Mouse (Mus musculus) splenic B cell, adult 2 months (primary cell): ENCODE results near the gene Mylk2.
A peak's percentile ranks its signal among the peaks of the same experiment; 100 is the strongest.

ENCODE experiments used
- DNase-seq: peaks from one replicate; pipeline ENCODE4 v3.0.0-alpha.2; 2011; ENCODE audit warnings: low read depth, low spot score
- H3K27me3 ChIP-seq: 2 replicates; pipeline ENCODE4 v1.6.1; 2012; ENCODE audit warnings: mild to moderate bottlenecking, low read length, moderate library complexity, mixed read lengths; ENCODE audit not compliant: control insufficient read depth, poor library complexity, insufficient read depth, severe bottlenecking
- H3K36me3 ChIP-seq: 2 replicates; pipeline ENCODE4 v1.6.1; 2012; ENCODE audit warnings: mild to moderate bottlenecking, low read length, moderate library complexity, mixed read lengths; ENCODE audit not compliant: control insufficient read depth, poor library complexity, insufficient read depth, severe bottlenecking

The Mylk2 gene

DNA sequence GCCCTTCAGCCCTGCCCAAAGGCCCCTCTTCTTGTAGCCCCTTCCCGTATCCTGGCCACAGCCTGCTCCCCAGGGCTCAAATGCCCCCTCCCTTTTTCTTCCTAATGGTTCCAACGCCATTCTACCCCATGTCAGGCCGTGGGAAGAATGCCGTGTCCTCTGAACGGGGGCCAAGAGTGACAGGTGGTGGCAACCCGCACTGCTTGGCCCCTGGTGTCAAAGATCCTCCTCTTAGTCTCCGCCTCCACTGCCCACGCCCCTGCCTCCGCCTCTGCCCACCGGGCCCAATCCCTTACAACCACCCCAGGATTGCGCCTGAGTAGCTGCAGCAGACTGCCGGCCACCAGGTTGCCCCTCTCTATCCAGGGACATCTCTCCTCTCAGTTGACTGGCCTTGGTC, at the start of gene Mylk2:
Mylk2 (plus strand) TSS at position 322 of the 400 bp plus-strand sequence.
- DNase-seq = no peak
- Histone ChIP-seq H3K36me3 (no peaks in the 10 kb centered on the region; the same call in 1 of the 2 replicates), H3K27me3 (no peaks in the 10 kb centered on the region; the same call in 1 of the 2 replicates)

DNA sequence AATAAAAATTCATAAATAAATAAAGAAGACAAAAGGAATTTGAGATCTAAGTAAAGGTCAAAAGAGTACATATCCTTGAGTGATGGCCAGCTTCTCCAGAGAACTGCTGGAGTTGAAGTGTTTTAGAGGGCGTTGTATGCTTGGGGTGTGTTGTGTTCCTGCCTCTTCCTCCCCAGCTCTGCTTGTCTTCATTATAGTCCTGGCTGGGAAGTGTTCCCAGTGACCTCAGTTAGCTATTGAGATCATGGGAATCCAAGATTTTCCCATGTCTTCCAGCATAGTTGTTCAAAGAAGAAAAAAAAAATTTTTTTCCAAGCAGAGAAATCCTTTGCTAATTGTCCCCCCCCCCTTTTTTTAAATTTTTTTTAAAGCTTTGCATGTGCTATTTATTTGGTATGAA, 49.3 kb upstream of the Mylk2 start:
- no peaks in the 10 kb centered on the region for H3K36me3 ChIP-seq
- no peak for DNase-seq
- H3K27me3 ChIP-seq = no peaks in the 10 kb centered on the region

DNA sequence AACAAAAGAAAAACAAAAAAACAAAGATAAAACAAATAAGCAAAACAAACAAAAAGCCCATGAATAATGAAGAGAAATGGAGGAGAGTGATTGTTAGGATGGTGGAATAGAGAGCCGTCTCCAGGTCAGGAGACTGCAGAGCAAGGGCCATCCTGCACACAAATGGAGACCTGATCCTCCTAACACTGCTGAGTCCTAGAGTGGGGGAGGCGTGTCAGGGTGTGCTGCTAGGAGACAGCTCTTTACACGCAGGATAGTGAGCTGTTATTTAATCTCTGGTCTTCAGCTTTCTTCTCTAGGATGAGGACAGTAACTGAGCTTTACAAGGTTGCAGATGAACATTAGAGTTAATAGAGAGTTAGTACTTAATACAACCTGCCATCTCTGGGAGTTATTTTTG, 48.5 kb upstream of the Mylk2 start:
- H3K27me3 ChIP-seq = no peaks in the 10 kb centered on the region
- no peak for DNase-seq
- no peaks in the 10 kb centered on the region for H3K36me3 ChIP-seq

DNA sequence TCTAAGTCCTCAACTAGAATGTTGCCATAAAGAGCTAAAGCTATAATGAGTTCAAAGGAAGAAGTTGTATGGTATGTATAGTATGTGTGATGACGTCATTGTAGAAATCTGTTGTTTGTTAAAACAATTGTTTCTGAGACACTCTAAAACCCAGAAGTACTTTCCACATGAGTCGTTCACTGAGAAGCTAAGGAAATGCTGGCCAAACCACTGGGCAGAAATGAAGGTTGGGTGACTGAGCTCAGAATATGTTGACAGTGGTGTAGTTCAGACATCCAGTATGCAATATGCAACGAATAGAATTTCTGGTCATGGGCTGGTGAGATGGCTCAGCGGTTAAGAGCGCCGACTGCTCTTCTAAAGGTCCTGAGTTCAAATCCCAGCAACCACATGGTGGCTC, 47.8 kb upstream of the Mylk2 start:
- Histone ChIP-seq H3K36me3 (no peaks in the 10 kb centered on the region), H3K27me3 (no peaks in the 10 kb centered on the region)
- no peak for DNase-seq

- no peaks in the 10 kb centered on the region for H3K27me3 ChIP-seq
- DNase-seq = no peak
- H3K36me3 ChIP-seq = no peaks in the 10 kb centered on the region
Measured at GRCm38 (mm10) chr2:152878239-152878638, 32.9 kb upstream of the Mylk2 start.

GRCm38 (mm10) chr2:152880898-152881297, 30.3 kb upstream of the Mylk2 start:
- H3K27me3 ChIP-seq = no peaks in the 10 kb centered on the region
- peaks cover 2% of the 10 kb centered on the region; the same call in 1 of the 2 replicates for H3K36me3 ChIP-seq
- peak; percentile 19 for DNase-seq

GRCm38 (mm10) chr2:152884101-152884645, 27.0 kb upstream of the Mylk2 start:
- H3K27me3 ChIP-seq = no peaks in the 10 kb centered on the region
- DNase-seq = no peak
- peaks cover 3% of the 10 kb centered on the region; the same call in 1 of the 2 replicates for H3K36me3 ChIP-seq

- Histone ChIP-seq H3K27me3 (no peaks in the 10 kb centered on the region), H3K36me3 (peaks cover 3% of the 10 kb centered on the region; the same call in 1 of the 2 replicates)
- DNase-seq = no peak
Measured at GRCm38 (mm10) chr2:152887230-152887629, 23.9 kb upstream of the Mylk2 start.

DNA sequence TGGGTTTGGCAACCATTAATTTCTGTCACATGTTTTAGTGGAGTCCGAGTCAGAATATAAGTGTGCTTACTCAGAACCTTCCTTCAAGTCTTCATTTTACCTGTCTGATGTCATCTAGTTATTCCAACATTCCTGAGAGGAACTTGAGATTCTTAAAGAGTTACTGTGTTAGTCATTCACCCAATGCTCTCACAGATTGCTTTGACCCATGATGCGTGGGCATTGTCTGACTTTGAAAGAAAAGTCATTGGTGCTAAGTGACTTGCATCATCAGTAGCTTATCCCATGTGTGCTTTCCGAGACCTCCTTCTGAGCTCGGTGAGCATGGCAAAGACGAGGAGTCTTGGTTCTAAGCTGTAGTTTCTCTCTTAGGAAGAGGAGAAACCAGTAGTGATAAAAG, 22.4 kb upstream of the Mylk2 start:
- DNase-seq = no peak
- Histone ChIP-seq H3K27me3 (no peaks in the 10 kb centered on the region), H3K36me3 (peaks cover 3% of the 10 kb centered on the region; the same call in 1 of the 2 replicates)

DNA sequence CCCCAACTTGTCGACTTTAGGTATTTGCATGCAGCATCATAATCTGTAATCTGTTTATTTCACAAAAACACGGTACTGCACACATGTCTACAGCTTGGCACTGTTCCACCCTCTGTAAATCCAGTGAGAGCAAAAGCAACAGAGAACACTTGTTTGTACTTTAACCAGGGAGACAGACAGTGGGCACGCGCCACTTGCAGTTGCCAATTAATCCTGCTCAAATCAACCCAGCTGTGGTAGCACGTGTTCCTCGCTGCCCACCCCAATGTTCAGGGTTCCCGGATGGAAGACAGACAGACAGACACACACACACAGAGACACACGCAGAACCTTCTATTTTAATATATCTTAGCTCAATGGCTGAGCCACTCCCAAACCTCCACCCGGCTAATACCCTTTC, 15.3 kb upstream of the Mylk2 start:
- Histone ChIP-seq H3K36me3 (peaks cover 1% of the 10 kb centered on the region; the same call in 1 of the 2 replicates), H3K27me3 (no peaks in the 10 kb centered on the region)
- DNase-seq = no peak

DNA sequence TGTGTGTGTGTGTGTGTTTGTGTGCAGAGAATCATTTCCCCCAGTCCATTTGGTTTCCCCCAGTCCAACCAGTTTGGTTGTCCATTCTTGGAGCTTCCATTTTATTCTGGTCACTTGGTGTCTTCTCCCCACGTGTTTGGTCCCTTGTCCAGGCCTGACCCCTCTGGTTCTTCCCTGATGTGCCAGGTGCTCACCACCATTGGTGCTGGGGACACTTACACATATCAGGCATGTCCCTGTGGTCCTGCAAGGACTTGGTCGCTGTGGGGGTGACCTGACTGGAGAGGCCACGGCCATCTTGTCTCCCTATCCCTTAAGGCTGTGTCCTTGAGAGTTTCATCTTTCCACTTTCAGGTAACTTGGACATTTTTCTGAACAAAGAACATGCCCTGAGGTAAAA, 14.2 kb upstream of the Mylk2 start:
- H3K27me3 ChIP-seq = no peaks in the 10 kb centered on the region
- peaks cover 1% of the 10 kb centered on the region; the same call in 1 of the 2 replicates for H3K36me3 ChIP-seq
- no peak for DNase-seq

DNA sequence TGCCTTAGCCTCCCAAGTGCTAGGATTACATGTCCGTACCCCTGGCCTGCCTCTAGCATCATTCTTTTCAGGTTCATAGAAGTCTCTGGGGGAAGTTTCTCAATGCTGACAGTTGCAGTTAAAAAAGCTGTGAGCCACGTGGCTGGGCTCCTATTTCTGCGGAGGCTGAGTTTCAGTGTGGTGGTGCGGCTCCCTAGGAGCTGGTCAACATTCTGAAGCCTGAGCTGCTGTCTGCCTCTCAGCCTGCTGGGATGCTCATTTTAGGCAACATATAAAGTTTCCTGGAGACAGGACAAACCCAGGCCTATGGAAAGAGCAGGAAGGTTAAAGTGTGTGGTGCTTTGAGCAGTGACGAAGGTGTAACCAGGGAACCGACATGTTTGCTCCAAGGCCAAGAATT, 12.1 kb upstream of the Mylk2 start:
- no peaks in the 10 kb centered on the region for H3K27me3 ChIP-seq
- 0 out of 2 replicates have a peak, but pooled peaks cover 1% of the 10 kb centered on the region for H3K36me3 ChIP-seq
- no peak for DNase-seq

GRCm38 (mm10) chr2:152901296-152901695, 9.9 kb upstream of the Mylk2 start:
- H3K27me3 ChIP-seq = no peaks in the 10 kb centered on the region
- DNase-seq = no peak
- no peaks in the 10 kb centered on the region for H3K36me3 ChIP-seq

DNA sequence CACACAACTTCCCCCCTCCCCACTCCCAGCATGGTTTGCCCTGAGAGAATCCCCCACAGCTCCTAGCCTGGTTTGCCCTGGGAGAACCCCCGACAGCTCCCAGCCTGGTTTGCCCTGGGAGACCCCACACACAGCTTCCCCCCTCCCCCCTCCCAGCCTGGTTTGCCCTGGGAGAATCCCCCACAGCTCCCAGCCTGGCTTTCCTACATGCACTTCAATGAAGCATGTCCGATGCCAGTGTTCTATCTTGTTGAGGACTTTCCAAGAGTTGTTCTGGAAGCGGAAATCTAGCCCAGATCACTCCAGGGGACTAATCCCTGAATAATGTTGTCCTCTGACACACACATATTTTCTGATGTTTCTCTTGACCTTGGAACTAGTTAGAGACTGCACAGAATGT, 8.5 kb upstream of the Mylk2 start:
- Histone ChIP-seq H3K27me3 (no peaks in the 10 kb centered on the region), H3K36me3 (no peaks in the 10 kb centered on the region)
- no peak for DNase-seq

DNA sequence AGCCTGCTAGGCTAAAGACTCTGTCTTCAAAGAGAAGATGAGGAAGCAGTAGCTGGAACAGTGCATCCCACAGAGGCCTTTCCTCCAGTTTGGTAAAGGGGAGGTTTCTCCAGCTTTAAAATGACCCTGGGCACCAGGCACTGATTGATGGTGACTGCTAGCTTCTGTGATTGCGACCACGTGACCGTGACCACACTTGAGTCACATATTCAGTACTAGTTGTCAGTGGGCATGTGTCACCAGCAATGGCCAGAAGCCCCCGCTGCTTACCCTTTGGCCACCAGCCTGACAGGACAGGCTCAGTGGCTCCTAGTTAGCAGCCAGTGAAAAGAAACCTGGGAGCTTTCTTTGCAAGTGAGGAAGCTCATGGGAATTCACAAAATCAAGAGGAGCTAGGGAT, 7.6 kb upstream of the Mylk2 start:
- Histone ChIP-seq H3K27me3 (no peaks in the 10 kb centered on the region), H3K36me3 (no peaks in the 10 kb centered on the region)
- no peak for DNase-seq

- no peak for DNase-seq
- H3K27me3 ChIP-seq = no peaks in the 10 kb centered on the region
- H3K36me3 ChIP-seq = no peaks in the 10 kb centered on the region
Measured at GRCm38 (mm10) chr2:152904127-152904643, 7.0 kb upstream of the Mylk2 start.
